Mouse (Mus musculus) B cell, adult 2 months (primary cell): ENCODE measurements around the gene Prkar2b.

Source experiments
- DNase-seq, 2 experiments: peaks; one replicate each; pipeline ENCODE4 v3.0.0; 2022

Gene Prkar2b

DNA sequence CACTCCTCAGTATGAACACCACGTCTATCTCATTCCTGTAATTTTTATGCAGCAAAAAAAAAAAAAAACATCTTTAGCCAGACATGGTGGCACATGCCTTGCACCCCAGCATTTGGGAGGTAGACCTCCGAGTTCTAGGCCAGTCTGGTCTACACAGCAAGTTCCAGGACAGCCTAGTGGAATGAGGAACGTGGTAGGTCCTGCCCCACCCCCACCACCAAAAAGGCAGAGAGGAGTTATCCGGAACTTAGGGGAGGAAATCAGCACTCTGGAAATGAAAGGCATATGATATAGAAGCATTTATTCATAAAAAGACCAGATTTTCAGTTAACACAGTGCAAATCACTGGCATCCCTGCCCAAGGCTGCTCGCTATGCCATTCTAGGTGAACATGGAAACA, 52.4 kb downstream of the Prkar2b start:
- DNase-seq = no peak

DNA sequence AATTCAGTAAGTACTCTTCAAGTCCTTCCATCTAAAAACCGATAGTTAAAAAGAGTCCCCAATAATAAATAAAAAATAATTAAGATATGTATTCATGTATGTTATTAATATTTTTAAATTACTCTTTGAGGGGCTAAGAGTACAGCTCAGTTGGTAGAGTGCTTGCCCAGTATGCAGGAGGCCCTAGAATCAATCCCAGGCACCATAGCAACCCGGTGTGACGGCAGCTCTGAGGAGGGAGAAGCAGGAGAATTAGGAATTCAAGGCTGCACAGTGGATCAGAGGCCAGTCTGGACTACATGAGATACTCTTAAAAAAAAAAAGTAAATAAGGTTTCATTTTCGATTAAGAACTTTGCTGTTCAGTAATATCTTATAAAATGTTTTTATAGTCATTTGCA, 53.5 kb downstream of the Prkar2b start:
- no peak for DNase-seq

- no peak for DNase-seq
Measured at GRCm38 (mm10) chr12:32007040-32007439, 54.1 kb downstream of the Prkar2b start.

DNA sequence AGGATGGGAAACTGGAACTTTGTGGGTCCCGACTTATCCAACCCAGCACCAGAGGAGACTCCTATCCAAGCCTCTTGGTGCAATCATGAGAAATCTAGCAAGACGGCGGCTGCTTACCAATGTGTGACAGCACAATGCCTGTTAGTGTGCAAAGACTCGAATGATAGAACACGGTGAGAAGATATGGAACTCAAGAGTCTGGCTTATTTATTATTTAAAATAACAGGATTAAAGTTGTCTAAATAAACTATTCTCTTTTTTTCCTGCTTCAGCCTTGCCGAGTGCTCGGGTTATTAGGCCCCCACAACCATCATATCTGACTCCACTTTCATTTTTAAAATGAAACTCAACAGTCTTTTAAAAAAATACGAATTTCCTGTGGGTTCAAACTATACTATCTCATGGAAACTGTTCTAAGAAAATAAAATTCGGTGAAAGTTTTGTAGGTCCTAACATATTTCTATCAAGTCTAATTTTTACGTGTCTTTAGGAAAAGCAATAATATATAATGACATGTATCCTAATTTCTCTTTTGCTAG, 54.6 kb downstream of the Prkar2b start:
- peak; percentile 11 to 26 for DNase-seq

GRCm38 (mm10) chr12:32000464-32000863, 60.6 kb downstream of the Prkar2b start:
- DNase-seq = no peak

GRCm38 (mm10) chr12:31998706-31999105, 62.4 kb downstream of the Prkar2b start:
- no peak for DNase-seq

DNA sequence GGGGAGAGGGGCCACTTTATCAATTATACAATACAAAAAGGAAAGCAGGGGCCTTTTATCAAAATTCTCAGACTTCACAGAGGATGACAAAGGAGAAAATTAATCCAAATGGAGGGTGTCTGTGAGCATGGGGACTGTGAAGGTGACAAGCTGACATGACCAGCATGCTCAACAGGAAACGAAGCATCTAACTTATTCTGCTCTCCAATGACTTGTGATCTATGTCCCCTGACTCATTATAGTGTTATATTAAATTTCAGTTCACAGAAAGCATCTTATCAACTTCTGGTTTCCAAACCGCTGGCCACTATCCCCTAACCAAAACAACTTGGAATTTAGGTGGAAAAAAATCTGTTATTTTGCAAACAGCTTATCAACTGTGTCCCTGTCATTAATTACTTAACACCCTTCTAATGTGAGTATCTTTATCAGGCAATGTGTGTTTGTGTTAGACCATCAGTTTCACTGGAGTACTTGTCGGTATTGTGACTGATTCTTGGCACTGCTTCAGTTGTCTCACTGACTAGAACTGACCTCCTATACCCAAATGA, 63.7 kb downstream of the Prkar2b start:
- no peak for DNase-seq

DNA sequence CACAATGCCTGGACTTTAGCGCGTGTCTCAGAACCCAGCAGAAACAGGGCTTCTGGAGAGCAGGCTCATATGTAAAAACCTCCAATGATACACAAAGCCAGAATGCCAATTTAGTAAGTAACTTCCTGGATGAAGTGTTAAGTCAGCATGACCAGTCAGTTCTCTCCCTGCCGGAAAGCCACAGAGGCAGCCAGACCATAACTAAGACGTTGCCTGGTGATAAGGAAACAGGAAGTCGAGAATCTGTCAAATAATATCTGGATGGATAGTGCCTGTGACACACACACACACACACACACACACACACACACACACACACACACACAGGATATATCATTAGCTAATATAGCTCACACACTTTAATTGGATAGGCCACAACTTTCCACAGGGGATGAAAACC, 64.2 kb downstream of the Prkar2b start:
- DNase-seq = peak; percentile 52 to 59

DNA sequence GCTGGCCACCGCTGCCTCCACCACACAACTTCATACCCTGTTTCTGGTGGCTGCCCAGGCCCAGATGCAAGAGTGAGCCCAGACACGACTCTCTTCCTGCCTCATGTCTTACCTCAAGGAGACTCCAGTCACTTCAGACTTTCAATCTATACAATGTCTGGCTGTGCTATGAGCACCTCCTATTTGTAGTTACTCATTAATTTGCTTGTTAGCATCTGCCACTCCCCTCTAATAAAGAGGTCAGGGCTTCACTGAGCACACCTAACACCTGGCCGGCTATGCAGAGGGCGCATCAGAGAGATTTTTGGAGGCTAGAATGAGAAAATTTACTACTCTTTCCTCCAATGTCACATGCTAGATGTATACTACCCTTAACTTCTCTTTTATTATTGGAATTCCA, 70.5 kb downstream of the Prkar2b start:
- DNase-seq = no peak

GRCm38 (mm10) chr12:31989726-31990125, 71.4 kb downstream of the Prkar2b start:
- no peak for DNase-seq

DNA sequence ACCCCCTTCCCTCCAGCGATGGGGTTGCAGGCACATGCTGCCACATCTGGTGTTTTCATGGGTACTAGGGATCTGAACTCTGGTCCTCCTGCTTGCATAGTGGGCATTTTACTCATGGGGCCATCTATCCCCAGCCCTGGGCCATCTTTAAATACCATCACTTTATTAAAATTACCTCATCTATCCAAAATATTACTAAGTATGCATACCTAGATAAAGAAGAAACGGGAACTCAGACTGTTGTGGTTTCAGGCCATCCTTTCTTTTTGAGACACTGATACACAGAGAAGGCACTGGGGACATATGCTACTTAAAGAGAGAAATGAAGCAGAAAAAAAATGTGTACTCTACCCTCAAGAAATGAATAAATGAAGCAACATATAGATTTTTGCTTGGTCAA, 74.6 kb downstream of the Prkar2b start:
- no peak for DNase-seq

DNA sequence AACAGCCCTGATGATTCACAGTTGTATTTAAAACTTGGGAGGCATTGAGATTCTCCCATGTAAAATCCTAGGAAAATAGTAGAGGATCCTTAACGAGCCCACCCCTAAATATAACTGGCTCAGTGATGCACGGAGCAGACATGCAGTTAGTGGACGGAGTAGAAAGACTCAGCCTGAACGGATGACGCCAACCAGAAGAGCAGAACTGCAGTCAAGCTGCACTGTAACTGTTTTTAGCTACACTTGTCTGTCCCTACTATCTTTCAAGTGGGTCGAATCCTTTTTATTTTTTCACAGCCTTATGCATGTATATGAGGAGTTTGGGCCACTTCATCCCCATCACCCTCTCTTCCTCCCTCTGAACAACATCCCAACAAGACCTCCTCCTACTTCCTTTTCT, 75.4 kb downstream of the Prkar2b start:
- DNase-seq = no peak

DNA sequence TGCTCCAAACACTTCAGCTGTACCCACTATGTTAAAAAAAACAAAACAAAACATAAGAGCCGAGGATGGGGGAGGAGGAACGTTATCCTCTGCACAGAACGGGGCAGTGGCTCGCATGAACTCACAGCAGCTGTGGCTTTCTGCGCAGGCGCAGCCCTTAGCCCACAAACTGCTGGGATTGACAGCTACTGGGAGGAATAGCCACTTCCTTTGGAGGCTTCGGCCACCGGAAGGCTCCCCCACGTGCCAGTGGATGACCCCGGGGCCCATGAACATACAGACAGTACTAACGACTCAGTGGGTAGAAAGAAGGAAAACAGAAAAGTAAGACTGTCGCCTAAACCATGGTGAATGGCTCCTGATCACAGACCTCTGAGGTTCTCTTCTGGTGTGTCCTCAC, 76.4 kb downstream of the Prkar2b start:
- DNase-seq = no peak

DNA sequence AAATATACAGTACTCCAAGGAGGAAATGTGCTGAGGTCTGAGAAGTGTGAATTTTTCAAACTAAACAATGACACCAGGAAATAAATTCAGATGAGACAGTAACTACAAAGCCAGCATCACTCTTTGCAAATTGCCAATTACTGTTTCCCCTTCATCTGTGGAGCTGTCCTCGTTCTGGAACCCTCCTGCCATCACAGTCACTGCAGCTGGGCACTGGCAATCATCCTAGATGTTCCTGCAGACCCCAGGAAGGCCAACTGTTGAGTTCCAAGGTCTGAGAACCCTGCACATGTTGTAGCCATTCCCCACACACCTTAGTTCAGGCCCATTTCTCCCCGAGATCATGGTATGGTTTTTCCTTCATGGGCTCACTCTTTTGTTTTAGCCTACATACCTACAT, 76.9 kb downstream of the Prkar2b start:
- no peak for DNase-seq

- DNase-seq = no peak
Measured at GRCm38 (mm10) chr12:31983769-31984168, 77.3 kb downstream of the Prkar2b start.

DNA sequence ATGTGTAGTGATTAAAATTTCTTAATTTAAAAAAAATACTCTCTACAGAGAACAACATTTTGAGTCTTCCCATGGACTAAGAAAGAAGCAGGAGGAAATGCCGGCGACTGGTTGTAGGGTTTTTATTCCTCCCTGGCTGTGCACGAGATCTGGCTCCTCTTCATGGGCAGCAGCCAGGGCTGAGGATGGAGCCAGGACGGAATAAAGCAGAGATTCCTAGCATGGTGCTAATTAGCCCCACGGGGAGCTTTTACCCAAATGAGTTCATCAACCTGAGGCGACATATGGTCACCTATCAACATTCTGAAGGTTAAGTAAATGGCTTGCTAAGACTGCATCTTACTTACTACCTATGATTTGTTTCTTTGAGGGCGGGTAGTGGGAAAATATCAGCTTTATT, 77.9 kb downstream of the Prkar2b start:
- no peak for DNase-seq

- no peak for DNase-seq
Measured at GRCm38 (mm10) chr12:31977613-31978195, 83.4 kb downstream of the Prkar2b start.

- peak in 1 of 2 experiments; percentile 15 for DNase-seq
Measured at GRCm38 (mm10) chr12:31976544-31976943, 84.6 kb downstream of the Prkar2b start.

DNA sequence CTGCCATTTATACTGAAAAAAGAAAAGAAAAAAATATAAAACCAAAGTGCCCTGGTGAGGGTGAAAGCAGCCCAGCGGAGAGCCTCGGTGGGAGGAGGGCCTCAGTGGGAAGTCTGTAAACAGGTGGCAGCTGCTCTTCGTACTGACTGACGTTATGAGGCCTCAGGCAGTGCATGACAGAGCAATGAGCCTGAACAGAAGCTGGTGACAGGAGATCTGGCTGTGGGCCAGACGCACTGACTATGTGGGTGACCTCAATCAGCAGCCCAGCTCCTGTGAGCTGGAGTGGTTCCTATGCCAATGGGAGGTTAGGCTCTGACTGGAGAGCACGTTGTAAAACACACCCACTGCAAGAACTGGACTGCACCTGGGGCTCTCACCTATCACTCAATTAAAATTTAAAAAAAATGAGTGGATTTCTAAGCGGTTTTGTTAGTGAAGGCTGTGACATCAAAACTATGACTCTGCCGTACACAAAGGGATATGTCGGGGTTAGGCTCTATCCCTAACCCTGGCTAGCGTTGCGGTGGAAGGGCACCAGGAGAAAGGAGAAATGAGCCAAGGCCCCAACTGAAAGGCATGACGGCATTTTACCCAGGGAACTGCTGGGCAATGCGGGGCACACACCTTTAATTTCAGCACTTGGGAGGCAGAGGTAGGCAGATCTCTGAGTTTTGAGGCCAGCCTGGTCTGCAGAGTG, 87.5 kb downstream of the Prkar2b start:
- peak; percentile 78 to 81 for DNase-seq

DNA sequence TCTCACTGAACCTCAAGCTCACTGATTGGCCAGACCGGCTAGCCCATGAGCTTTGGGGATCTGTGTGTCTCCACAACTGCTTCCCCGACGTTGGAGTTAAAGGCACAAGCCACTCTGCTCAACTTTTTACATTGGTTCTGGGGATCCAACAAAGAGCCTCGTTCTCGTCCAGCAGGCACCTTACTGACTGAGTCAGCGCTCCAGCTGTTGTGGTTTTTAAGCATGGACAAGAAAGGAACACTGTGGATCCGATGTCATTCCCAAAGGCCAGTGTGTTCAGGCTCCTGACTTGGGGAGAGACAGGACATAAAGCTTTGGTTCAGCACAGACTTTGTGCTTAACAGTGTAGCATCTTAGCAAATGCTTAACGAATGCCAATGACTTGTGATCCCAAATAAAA, 89.5 kb downstream of the Prkar2b start:
- DNase-seq = no peak

DNA sequence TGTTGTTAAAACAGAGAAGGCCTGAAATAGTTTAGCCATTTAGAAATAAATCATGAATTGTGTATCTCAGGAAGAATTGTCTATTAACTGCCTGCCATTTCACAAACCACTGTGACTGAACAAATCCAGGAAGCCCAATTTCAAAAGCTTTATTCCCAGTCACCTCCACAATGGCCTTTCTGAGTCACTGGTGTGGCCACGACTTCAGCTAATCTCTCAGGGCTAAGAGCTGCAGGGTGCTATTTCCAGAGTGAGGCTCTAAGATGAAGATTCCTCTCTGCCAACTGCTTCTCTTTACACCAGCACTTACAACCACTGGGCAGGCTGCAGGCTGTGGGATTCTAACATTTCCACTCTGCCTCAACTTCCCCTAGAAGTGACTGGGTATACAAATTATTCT, 92.0 kb downstream of the Prkar2b start:
- DNase-seq = no peak

GRCm38 (mm10) chr12:31967536-31967935, 93.6 kb downstream of the Prkar2b start:
- DNase-seq = peak; percentile 67 to 74

GRCm38 (mm10) chr12:31966405-31966804, 94.7 kb downstream of the Prkar2b start:
- no peak for DNase-seq

DNA sequence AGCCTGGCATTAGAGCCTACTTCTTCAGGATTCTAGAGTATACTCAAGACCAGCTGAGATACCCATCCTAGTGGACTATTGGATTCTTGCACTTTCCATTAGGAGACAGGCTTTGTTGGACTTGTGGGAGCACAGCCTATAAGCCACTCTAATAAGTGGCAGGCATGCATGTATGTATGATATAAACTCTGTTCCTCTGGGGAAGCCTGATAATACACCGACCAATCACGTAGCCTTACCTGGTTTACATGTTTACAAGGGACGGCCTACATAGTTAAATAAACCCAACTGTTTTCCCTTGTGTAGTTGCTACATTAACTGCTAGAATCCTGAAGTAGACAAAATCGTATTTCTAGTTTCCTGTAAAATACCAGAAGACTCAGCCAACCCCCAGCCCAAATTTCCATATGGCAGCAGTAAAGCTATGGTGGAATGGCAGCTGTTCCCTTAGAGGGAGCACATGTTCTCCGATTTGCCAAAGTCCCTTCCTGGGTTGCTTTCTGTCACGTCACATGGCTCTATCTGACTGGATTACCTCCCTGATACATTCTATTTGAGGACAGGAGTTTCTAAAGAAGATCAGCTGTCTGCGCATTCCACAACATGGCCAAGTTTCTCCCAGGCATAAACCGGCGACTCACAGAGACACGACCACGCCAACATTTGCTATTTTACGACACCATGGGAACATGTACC, 95.4 kb downstream of the Prkar2b start:
- no peak for DNase-seq
